Mouse (Mus musculus) layer of hippocampus, postnatal 36 days (tissue): ENCODE measurements around the gene Vrk1. TPM values are rescaled to one million over a fixed set of nuclear protein-coding genes. Genes with fewer than 3 reads are reported as not detected.

ENCODE experiments used
- total RNA-seq, 2 experiments: library from RNA; stranded (reverse); gene quantifications; 2 replicates each; pipeline ENCODE4 v1.2.3; 2021

Gene Vrk1
- total RNA-seq, 2 experiments from 2014 or later = 14.9 to 17.3 TPM

Other genes with a start within 250 kb of the Vrk1 start
- gene Papola, start 225.5 kb upstream of the Vrk1 start, total RNA-seq = 100 to 1,000 TPM; 155 to 173 TPM